Mouse (Mus musculus): ENCODE data around the gene Izumo1. TPM values are rescaled to one million over a fixed set of nuclear protein-coding genes. Genes with fewer than 3 reads are reported as not detected.

The Izumo1 gene
- polyA plus RNA-seq, 2 experiments: 0.43 TPM; not detected in 1

GRCm38 (mm10) chr7:45593118-45593815 is 28.3 kb upstream of the Izumo1 start:
- H3K9ac ChIP-seq (ENCODE audit: low read depth, low read length, severe bottlenecking): no peak overlapping the region
- DNase-seq (ENCODE audit: low spot score) (peak; percentile 34), ATAC-seq (ENCODE audit: low FRiP score, low read depth) (no peak)
- 18% methylated on average over 10 of the region's 10 CpGs for WGBS
- no peaks in the 10 kb centered on the region for H3K27me3 ChIP-seq (ENCODE audit: control insufficient read depth, insufficient read depth, low read length)
- H3K4me2 ChIP-seq (replicated peaks; ENCODE audit: low read depth, low read length, severe bottlenecking): no peak overlapping the region
- H3K36me3 ChIP-seq (ENCODE audit: control insufficient read depth, insufficient read depth, low read length): peaks cover under 1% of the 10 kb centered on the region; the same call in 1 of the 2 replicates
- no peak for TF ChIP-seq POLR2A (IDR thresholded peaks at IDR 0.05; ENCODE audit: borderline replicate concordance, extremely low read depth, insufficient read depth, insufficient read length)
- no peaks in the 10 kb centered on the region for H3K4me1 ChIP-seq (ENCODE audit: control insufficient read depth, insufficient read depth, low read length)
- H3K27ac ChIP-seq (replicated peaks; ENCODE audit: low read depth, low read length): no peak overlapping the region
- no peak overlapping the region for H3K4me3 ChIP-seq (replicated peaks; ENCODE audit: low read length)
- no peaks in the 10 kb centered on the region for H3K9me3 ChIP-seq (ENCODE audit: control insufficient read depth, low read length)

- Histone ChIP-seq H3K36me3 (ENCODE audit: control insufficient read depth, insufficient read depth, low read length) (no peaks in the 10 kb centered on the region), H3K27ac (replicated peaks; ENCODE audit: low read depth, low read length) (no peak overlapping the region), H3K4me3 (replicated peaks; ENCODE audit: low read length) (no peak overlapping the region), H3K4me1 (ENCODE audit: control insufficient read depth, insufficient read depth, low read length) (peaks cover 3% of the 10 kb centered on the region; the same call in 1 of the 2 replicates), H3K9ac (ENCODE audit: low read depth, low read length, severe bottlenecking) (no peak overlapping the region), H3K4me2 (replicated peaks; ENCODE audit: low read depth, low read length, severe bottlenecking) (no peak overlapping the region), H3K27me3 (ENCODE audit: control insufficient read depth, insufficient read depth, low read length) (no peaks in the 10 kb centered on the region), H3K9me3 (ENCODE audit: control insufficient read depth, low read length) (no peaks in the 10 kb centered on the region)
- ATAC-seq (ENCODE audit: low FRiP score, low read depth) (no peak), DNase-seq (ENCODE audit: low spot score) (no peak)
- 63% methylated on average over 4 of the region's 4 CpGs for WGBS
- no peak for TF ChIP-seq POLR2A (IDR thresholded peaks at IDR 0.05; ENCODE audit: borderline replicate concordance, extremely low read depth, insufficient read depth, insufficient read length)
Measured at GRCm38 (mm10) chr7:45595176-45595575, 26.4 kb upstream of the Izumo1 start.

GRCm38 (mm10) chr7:45596107-45596506 is 25.5 kb upstream of the Izumo1 start:
- DNase-seq (ENCODE audit: low spot score) (no peak), ATAC-seq (ENCODE audit: low FRiP score, low read depth) (no peak)
- Histone ChIP-seq H3K4me1 (ENCODE audit: control insufficient read depth, insufficient read depth, low read length) (peaks cover 3% of the 10 kb centered on the region; the same call in 1 of the 2 replicates), H3K36me3 (ENCODE audit: control insufficient read depth, insufficient read depth, low read length) (no peaks in the 10 kb centered on the region), H3K27ac (replicated peaks; ENCODE audit: low read depth, low read length) (no peak overlapping the region), H3K9me3 (ENCODE audit: control insufficient read depth, low read length) (no peaks in the 10 kb centered on the region), H3K27me3 (ENCODE audit: control insufficient read depth, insufficient read depth, low read length) (no peaks in the 10 kb centered on the region), H3K9ac (ENCODE audit: low read depth, low read length, severe bottlenecking) (no peak overlapping the region), H3K4me2 (replicated peaks; ENCODE audit: low read depth, low read length, severe bottlenecking) (no peak overlapping the region), H3K4me3 (replicated peaks; ENCODE audit: low read length) (no peak overlapping the region)
- 68% methylated on average over 1 of the region's 1 CpGs for WGBS
- TF ChIP-seq POLR2A (IDR thresholded peaks at IDR 0.05; ENCODE audit: borderline replicate concordance, extremely low read depth, insufficient read depth, insufficient read length): no peak

- H3K27me3 ChIP-seq (ENCODE audit: control insufficient read depth, insufficient read depth, low read length): no peaks in the 10 kb centered on the region
- peaks cover 8% of the 10 kb centered on the region; the same call in 1 of the 2 replicates for H3K4me1 ChIP-seq (ENCODE audit: control insufficient read depth, insufficient read depth, low read length)
- WGBS: 84% methylated on average over 5 of the region's 5 CpGs
Measured at GRCm38 (mm10) chr7:45597013-45597412, 24.6 kb upstream of the Izumo1 start.

GRCm38 (mm10) chr7:45597527-45597926 is 24.1 kb upstream of the Izumo1 start:
- H3K4me2 ChIP-seq (replicated peaks; ENCODE audit: low read depth, low read length, severe bottlenecking): no peak overlapping the region
- no peak overlapping the region for H3K27ac ChIP-seq (replicated peaks; ENCODE audit: low read depth, low read length)
- H3K27me3 ChIP-seq (ENCODE audit: control insufficient read depth, insufficient read depth, low read length): no peaks in the 10 kb centered on the region
- DNase-seq (ENCODE audit: low spot score) (no peak), ATAC-seq (ENCODE audit: low FRiP score, low read depth) (no peak)
- no peak overlapping the region for H3K4me3 ChIP-seq (replicated peaks; ENCODE audit: low read length)
- H3K36me3 ChIP-seq (ENCODE audit: control insufficient read depth, insufficient read depth, low read length): no peaks in the 10 kb centered on the region
- no peaks in the 10 kb centered on the region for H3K9me3 ChIP-seq (ENCODE audit: control insufficient read depth, low read length)
- TF ChIP-seq POLR2A (IDR thresholded peaks at IDR 0.05; ENCODE audit: borderline replicate concordance, extremely low read depth, insufficient read depth, insufficient read length): no peak
- 84% methylated on average over 6 of the region's 6 CpGs for WGBS
- H3K4me1 ChIP-seq (ENCODE audit: control insufficient read depth, insufficient read depth, low read length): peaks cover 8% of the 10 kb centered on the region; the same call in 1 of the 2 replicates
- no peak overlapping the region for H3K9ac ChIP-seq (ENCODE audit: low read depth, low read length, severe bottlenecking)

More at GRCm38 (mm10) chr7:45597013-45597412, 24.6 kb upstream of the Izumo1 start:
- no peaks in the 10 kb centered on the region for H3K36me3 ChIP-seq (ENCODE audit: control insufficient read depth, insufficient read depth, low read length)
- no peaks in the 10 kb centered on the region for H3K9me3 ChIP-seq (ENCODE audit: control insufficient read depth, low read length)
- no peak overlapping the region for H3K9ac ChIP-seq (ENCODE audit: low read depth, low read length, severe bottlenecking)
- ATAC-seq (ENCODE audit: low FRiP score, low read depth) (no peak), DNase-seq (ENCODE audit: low spot score) (no peak)
- H3K27ac ChIP-seq (replicated peaks; ENCODE audit: low read depth, low read length): no peak overlapping the region
- H3K4me3 ChIP-seq (replicated peaks; ENCODE audit: low read length): no peak overlapping the region
- no peak overlapping the region for H3K4me2 ChIP-seq (replicated peaks; ENCODE audit: low read depth, low read length, severe bottlenecking)
- no peak for TF ChIP-seq POLR2A (IDR thresholded peaks at IDR 0.05; ENCODE audit: borderline replicate concordance, extremely low read depth, insufficient read depth, insufficient read length)

Measured in limb, embryonic 14.5 days (tissue).